Mouse (Mus musculus) liver, adult 2 months (tissue): Measurements from ENCODE around the gene Bpifb9b. TPM values are rescaled to one million over a fixed set of nuclear protein-coding genes. Genes with fewer than 3 reads are reported as not detected.
"Not testable (repeated sequence)": the region's sequence is repeated elsewhere in the genome, so short reads cannot be mapped to it uniquely, and the experiment has no call there.

Source experiments
- DNase-seq: peaks from one replicate; pipeline ENCODE4 v3.0.0-alpha.2; 2011; ENCODE audit warnings: low read depth, low spot score; ENCODE audit errors: extremely low read depth
- H3K27ac ChIP-seq: fragments of 200-500 bp; replicated peaks from 2 replicates; pipeline ENCODE4 v1.5.1; 2012; ENCODE audit warnings: low read depth, mild to moderate bottlenecking, control low read depth, inconsistent platforms, low read length; ENCODE audit not compliant: insufficient read depth
- H3K27me3 ChIP-seq: fragments of 200-500 bp; 2 replicates; pipeline ENCODE4 v1.6.1; 2012; ENCODE audit warnings: mild to moderate bottlenecking, moderate library complexity, low read length, inconsistent platforms; ENCODE audit not compliant: control insufficient read depth, insufficient read depth
- H3K36me3 ChIP-seq: fragments of 200-500 bp; 2 replicates; pipeline ENCODE4 v1.6.1; 2012; ENCODE audit warnings: low read length, inconsistent platforms; ENCODE audit not compliant: control insufficient read depth, insufficient read depth
- H3K4me1 ChIP-seq: fragments of 200-500 bp; 2 replicates; pipeline ENCODE4 v1.6.1; 2011; ENCODE audit warnings: low read length; ENCODE audit not compliant: control insufficient read depth, insufficient read depth
- H3K4me3 ChIP-seq: fragments of 200-500 bp; 2 replicates; pipeline ENCODE4 v1.5.1; 2011; ENCODE audit warnings: low read depth, mild to moderate bottlenecking, control low read depth, low read length, moderate library complexity; ENCODE audit not compliant: insufficient read depth
- H3K79me2 ChIP-seq: fragments of 200-500 bp; 2 replicates; pipeline ENCODE4 v1.6.1; 2012; ENCODE audit warnings: inconsistent platforms, mild to moderate bottlenecking, low read length, moderate library complexity; ENCODE audit not compliant: control insufficient read depth, insufficient read depth
- H3K9ac ChIP-seq: fragments of 200-500 bp; 2 replicates; pipeline ENCODE4 v1.6.1; 2012; ENCODE audit warnings: low read depth, mild to moderate bottlenecking, control low read depth, inconsistent platforms, low read length
- CTCF ChIP-seq: fragments of 200-500 bp; IDR thresholded peaks from 2 replicates; pipeline ENCODE4 v1.5.1; 2011; ENCODE audit warnings: low read depth, low read length, control low read depth
- POLR2A ChIP-seq: fragments of 200-500 bp; IDR thresholded peaks from 2 replicates; pipeline ENCODE4 v1.6.1; 2011; ENCODE audit warnings: low read length, control low read depth; ENCODE audit not compliant: insufficient read depth; ENCODE audit errors: extremely low read depth
- WGBS: fragments of 180-500 bp; shearing (Covaris S2); methylation state at CpG from one replicate; pipeline ENCODE4 v1.1.7; 2018; 5-methylcytosine and 5-hydroxymethylcytosine counted together
- polyA plus RNA-seq: library from polyadenylated mRNA; depleted of rRNA; stranded (reverse); fragments of >200 nt; gene quantifications from 2 replicates; pipeline ENCODE4 v1.2.3, GENCODE M21; 2012; rRNA removed
- total RNA-seq: library from RNA; depleted of rRNA; stranded (reverse); fragments of >200 nt; gene quantifications from 2 replicates; pipeline ENCODE4 v1.2.3, GENCODE M21; 2014; rRNA removed

The Bpifb9b gene
- total and polyA plus RNA-seq, 2 experiments, result not detected

DNA sequence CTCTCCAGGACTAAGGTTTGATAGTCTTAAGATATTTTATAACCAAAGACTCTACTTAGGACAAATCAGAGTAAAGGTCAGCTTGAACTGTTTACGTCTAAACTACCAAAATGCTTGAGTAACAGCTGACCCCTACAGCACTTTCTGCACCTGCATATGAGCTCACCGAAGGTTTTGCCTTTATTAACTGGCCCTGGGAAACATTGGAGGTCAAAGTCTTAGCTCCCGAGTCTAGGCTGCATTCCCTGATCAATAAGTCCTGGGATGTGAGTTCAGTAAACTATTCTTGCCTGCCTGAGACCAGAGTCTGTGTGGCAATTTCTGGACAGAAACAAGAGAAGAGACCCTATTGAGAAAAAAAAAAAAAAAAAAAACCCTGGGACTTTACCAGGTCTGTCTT is 41.1 kb downstream of the Bpifb9b start:
- Histone ChIP-seq H3K4me3 (no peak overlapping the region), H3K4me1 (peaks cover 25% of the 10 kb centered on the region), H3K79me2 (no peaks in the 10 kb centered on the region; the same call in 1 of the 2 replicates), H3K27ac (peak overlapping the region; percentile 79), H3K27me3 (no peaks in the 10 kb centered on the region), H3K9ac (no peak overlapping the region), H3K36me3 (peaks cover 44% of the 10 kb centered on the region)
- WGBS, result 34% methylated on average over 3 of the region's 3 CpGs
- peak; percentile 94 for DNase-seq
- TF ChIP-seq CTCF (no peak), POLR2A (no peak)

DNA sequence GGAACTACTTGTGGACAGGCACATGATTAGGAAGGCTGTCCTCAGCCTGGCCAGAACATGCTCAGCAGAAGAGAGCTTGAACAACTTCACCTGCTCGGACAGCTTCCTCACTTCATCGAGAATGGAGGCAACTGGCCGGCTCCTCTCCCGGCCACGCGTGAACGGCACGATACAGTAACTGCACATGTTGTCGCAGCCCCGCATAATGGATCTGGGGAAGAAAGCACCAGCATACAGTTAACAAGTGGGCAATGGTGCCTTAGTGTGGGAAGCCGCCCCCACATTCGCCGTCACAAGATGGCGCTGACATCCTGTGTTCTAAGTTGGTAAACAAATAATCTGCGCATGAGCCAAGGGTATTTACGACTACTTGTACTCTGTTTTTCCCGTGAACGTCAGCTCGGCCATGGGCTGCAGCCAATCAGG is 47.0 kb downstream of the Bpifb9b start:
- 79% methylated on average over 15 of the region's 19 CpGs for WGBS
- not testable (repeated sequence) for H3K79me2 ChIP-seq, H3K4me1 ChIP-seq, H3K27me3 ChIP-seq, DNase-seq
- H3K4me3 ChIP-seq, result peak overlapping the region; percentile 57
- peak overlapping the region; percentile 70 for H3K27ac ChIP-seq
- H3K36me3 ChIP-seq, result peaks cover 23% of the 10 kb centered on the region
- peak overlapping the region; percentile 63 for H3K9ac ChIP-seq

DNA sequence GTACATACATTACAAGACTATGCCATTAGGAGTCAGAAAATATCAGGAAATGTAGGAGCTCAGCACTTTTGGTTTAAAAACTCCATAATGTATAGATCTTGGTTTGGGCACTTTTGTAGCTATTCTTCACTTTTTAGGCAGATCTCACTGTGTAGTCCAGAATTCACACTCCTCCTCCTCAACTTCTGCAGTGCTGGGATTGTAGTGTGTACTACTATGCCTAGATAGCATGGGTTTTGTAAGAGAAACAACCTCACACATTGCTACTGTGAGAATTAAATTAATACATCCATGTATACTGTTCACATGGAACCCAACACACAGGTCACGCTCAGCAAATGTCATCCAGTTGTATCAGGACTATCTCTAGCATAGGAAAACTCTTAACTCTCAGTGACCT is 60.5 kb downstream of the Bpifb9b start:
- no peaks in the 10 kb centered on the region for H3K27me3 ChIP-seq
- H3K4me3 ChIP-seq, result no peak overlapping the region
- 100% methylated on average over 1 of the region's 1 CpGs for WGBS

More for the DNA sequence above, 60.5 kb downstream of the Bpifb9b start:
- no peak for DNase-seq
- no peaks in the 10 kb centered on the region for H3K4me1 ChIP-seq
- TF ChIP-seq CTCF (no peak), POLR2A (no peak)
- peaks cover 3% of the 10 kb centered on the region; the same call in 1 of the 2 replicates for H3K79me2 ChIP-seq
- H3K9ac ChIP-seq, result no peak overlapping the region
- no peak overlapping the region for H3K27ac ChIP-seq
- peaks cover 29% of the 10 kb centered on the region for H3K36me3 ChIP-seq

Other genes with a start within 250 kb of the Bpifb9b start
- not detected in 2 replicates for gene Bpifa3, start 176.9 kb upstream of the Bpifb9b start, total RNA-seq
- gene Bpifa3, start 176.9 kb upstream of the Bpifb9b start, polyA plus RNA-seq, result not detected in 2 replicates
- not detected in 2 replicates for gene Bpifa1, start 164.3 kb upstream of the Bpifb9b start, total RNA-seq
- gene Bpifa1, start 164.3 kb upstream of the Bpifb9b start, polyA plus RNA-seq, result not detected in 2 replicates
- not detected in 2 replicates for gene Bpifa5, start 144.6 kb upstream of the Bpifb9b start, total RNA-seq
- not detected in 2 replicates for gene Bpifa5, start 144.6 kb upstream of the Bpifb9b start, polyA plus RNA-seq
- not detected in 2 replicates for gene Bpifb1, start 116.4 kb upstream of the Bpifb9b start, total RNA-seq
- not detected in 2 replicates for gene Bpifb1, start 116.4 kb upstream of the Bpifb9b start, polyA plus RNA-seq
- not detected in 2 replicates for gene Bpifb5, start 83.5 kb upstream of the Bpifb9b start, total RNA-seq
- not detected in 2 replicates for gene Bpifb5, start 83.5 kb upstream of the Bpifb9b start, polyA plus RNA-seq
- gene Bpifb9a, start 49.4 kb upstream of the Bpifb9b start, total RNA-seq, result not detected in 2 replicates
- gene Bpifb9a, start 49.4 kb upstream of the Bpifb9b start, polyA plus RNA-seq, result not detected in 2 replicates
- 21.8 and 28.8 TPM in 2 replicates for gene Cdk5rap1, start 65.8 kb downstream of the Bpifb9b start, total RNA-seq
- gene Cdk5rap1, start 65.8 kb downstream of the Bpifb9b start, polyA plus RNA-seq, result 10.5 and 11.0 TPM in 2 replicates
- gene Snta1, start 100.9 kb downstream of the Bpifb9b start, total RNA-seq, result 10.3 and 11.3 TPM in 2 replicates
- 21.4 and 24.7 TPM in 2 replicates for gene Snta1, start 100.9 kb downstream of the Bpifb9b start, polyA plus RNA-seq
- 7.3 and 10.3 TPM in 2 replicates for gene Cbfa2t2, start 129.3 kb downstream of the Bpifb9b start, total RNA-seq
- 4.3 and 4.6 TPM in 2 replicates for gene Cbfa2t2, start 129.3 kb downstream of the Bpifb9b start, polyA plus RNA-seq
- gene 1700003F12Rik, start 239.9 kb downstream of the Bpifb9b start, total RNA-seq, result not detected in 2 replicates
- gene 1700003F12Rik, start 239.9 kb downstream of the Bpifb9b start, polyA plus RNA-seq, result 0.54 TPM in 2 replicates
- 0.09 and 0.13 TPM in 2 replicates for gene Actl10, start 244.5 kb downstream of the Bpifb9b start, total RNA-seq
- gene Actl10, start 244.5 kb downstream of the Bpifb9b start, polyA plus RNA-seq, result not detected in 2 replicates